Mouse (Mus musculus): ENCODE measurements around the gene Gm13083.
"Not testable (repeated sequence)": the region's sequence is repeated elsewhere in the genome, so short reads cannot be mapped to it uniquely, and the experiment has no call there.

Gm13083 gene

GRCm38 (mm10) chr4:143614703-143615102 is at the start of gene Gm13083:
Gene Gm13083 (plus strand): TSS chr4:143615003.
- DNase-seq (ENCODE audit: low spot score in 2 of 2) = not testable (repeated sequence)

- not testable (repeated sequence) for DNase-seq (ENCODE audit: low spot score in 2 of 2)
Observed at GRCm38 (mm10) chr4:143611927-143612326, 2.9 kb upstream of the Gm13083 start.

GRCm38 (mm10) chr4:143618101-143618500 is 3.3 kb downstream of the Gm13083 start:
- not testable (repeated sequence) for DNase-seq (ENCODE audit: low spot score in 2 of 2)

GRCm38 (mm10) chr4:143657146-143657545 is 42.3 kb downstream of the Gm13083 start, which contains the start of gene Gm13088:
Gene Gm13088 (minus strand): TSS chr4:143657246.
- DNase-seq (ENCODE audit: low spot score in 2 of 2) = not testable (repeated sequence)
